Mouse (Mus musculus) brain, embryonic 14.5 days (tissue): ENCODE measurements around the gene Minos1.

ENCODE experiments used
- CTCF ChIP-seq: fragments of 200-500 bp; IDR thresholded peaks from 2 replicates; pipeline ENCODE4 v1.5.1; 2012; ENCODE audit warnings: inconsistent platforms, mild to moderate bottlenecking, moderate library complexity, borderline replicate concordance; ENCODE audit not compliant: insufficient read depth, insufficient read length; ENCODE audit errors: extremely low read depth
- POLR2A ChIP-seq: fragments of 200-500 bp; IDR thresholded peaks from 2 replicates; pipeline ENCODE4 v1.6.1; 2012; ENCODE audit warnings: mild to moderate bottlenecking, inconsistent platforms, borderline replicate concordance; ENCODE audit not compliant: poor library complexity, insufficient read depth, insufficient read length, severe bottlenecking; ENCODE audit errors: extremely low read depth

- peak; percentile 35; the same call in 1 of the 2 replicates for TF ChIP-seq POLR2A
- TF ChIP-seq CTCF: no peak
Measured at GRCm38 (mm10) chr4:139130701-139131549, at the start of gene Minos1.
